Comparison of ENCODE assay signal across 9 mouse cellular contexts in genomic region chr13:34993085-34993484, GRCm38 (mm10). TPM values are rescaled to one million over a fixed set of nuclear protein-coding genes. Genes with fewer than 3 reads are reported as not detected.
DNase-seq lines count a peak whose midpoint lies in the region; ATAC-seq and TF ChIP-seq lines count a peak whose summit lies in the region.
"Had no signal": no experiment of that assay in that cellular context is flagged by ENCODE, and none has a peak within 500 bp of the region (broad histone marks: within the 10 kb centered on the region; RNA-seq: fewer than 3 reads in every experiment).

No protein-coding gene starts in this region.

- no peak for TF ChIP-seq CTCF in liver, embryonic 14.5 days (IDR thresholded peaks at IDR 0.05; ENCODE audit: low read depth)

- intact Hi-C loops in left cerebral cortex, postnatal 10 days (cut with DNase I), result no loop called here

- peak; percentile 9 for DNase-seq in embryo, embryonic 10.5 days (ENCODE audit: low spot score)
- DNase-seq in embryo, embryonic 10 days (ENCODE audit: low spot score), result no peak
- peak; percentile 8 for DNase-seq in 3134 (ENCODE audit: extremely low read depth, insufficient read length, low spot score)
- DNase-seq in forebrain, embryonic 14.5 days (ENCODE audit: low spot score), result no peak
- no peak for DNase-seq in liver, embryonic 14.5 days (ENCODE audit: low read depth in 3 of 3, low spot score in 3 of 3)
- no peak for DNase-seq in right cerebral cortex, postnatal 4 days
- DNase-seq in left cerebral cortex, postnatal 10 days (ENCODE audit: extremely low spot score in 1 of 2, low spot score in 2 of 2), result no peak
- no peak for DNase-seq in B cell, adult 2 months

- H3K4me1 ChIP-seq in forebrain, embryonic 14.5 days (ENCODE audit: control insufficient read depth, insufficient read depth, low read length), result peaks cover 9% of the 10 kb centered on the region
- H3K4me1 ChIP-seq in liver, embryonic 14.5 days (replicated peaks; ENCODE audit: control insufficient read depth in 2 of 2, insufficient read depth in 2 of 2, low read length in 1 of 2), result peaks cover 6 to 21% of the 10 kb centered on the region in 2 experiments

- no peaks in the 10 kb centered on the region for H3K27me3 ChIP-seq in forebrain, embryonic 14.5 days (replicated peaks; ENCODE audit: control insufficient read depth, insufficient read depth, low read length)
- H3K27me3 ChIP-seq in liver, embryonic 14.5 days (ENCODE audit: control insufficient read depth, insufficient read depth, low read length), result no peaks in the 10 kb centered on the region

- no peaks in the 10 kb centered on the region for H3K9me3 ChIP-seq in forebrain, embryonic 14.5 days (replicated peaks; ENCODE audit: control insufficient read depth, low read length)
- H3K9me3 ChIP-seq in liver, embryonic 14.5 days (ENCODE audit: control insufficient read depth, low read length), result no peaks in the 10 kb centered on the region

- no peak overlapping the region for H3K27ac ChIP-seq in forebrain, embryonic 14.5 days (ENCODE audit: low read depth, low read length)
- H3K27ac ChIP-seq in liver, embryonic 14.5 days, result peak overlapping the region; percentile 56

- H3K9ac ChIP-seq in forebrain, embryonic 14.5 days (ENCODE audit: low read length), result peak overlapping the region; percentile 74; the same call in 1 of the 2 replicates
- H3K9ac ChIP-seq in liver, embryonic 14.5 days (replicated peaks), result peak overlapping the region; percentile 79

- 56% methylated on average over 4 of the region's 4 CpGs for WGBS in forebrain, embryonic 14.5 days
- WGBS in liver, embryonic 14.5 days (ENCODE audit: insufficient replicate concordance), result 60% methylated on average over 4 of the region's 4 CpGs

- no peak for TF ChIP-seq EP300 in liver, embryonic 14.5 days (IDR thresholded peaks at IDR 0.05; ENCODE audit: low read depth)

- H3K4me3 ChIP-seq in forebrain, embryonic 14.5 days (ENCODE audit: low read depth, low read length), result peak overlapping the region; percentile 50
- H3K4me3 ChIP-seq in liver, embryonic 14.5 days (ENCODE audit: insufficient read depth in 1 of 2, low read depth in 2 of 2, low read length in 2 of 2), result peak overlapping the region; percentile 64 to 89

- peaks cover 15% of the 10 kb centered on the region for H3K36me3 ChIP-seq in forebrain, embryonic 14.5 days (ENCODE audit: control insufficient read depth, insufficient read depth, low read length)
- peaks cover 3% of the 10 kb centered on the region for H3K36me3 ChIP-seq in liver, embryonic 14.5 days (replicated peaks; ENCODE audit: control insufficient read depth, insufficient read depth, low read depth)

- no peak for ATAC-seq in forebrain, embryonic 14.5 days
- ATAC-seq in liver, embryonic 14.5 days (ENCODE audit: insufficient read depth), result no peak

- H3K4me2 ChIP-seq in forebrain, embryonic 14.5 days (ENCODE audit: low read length), result peak overlapping the region; percentile 66
- peak overlapping the region; percentile 72 for H3K4me2 ChIP-seq in liver, embryonic 14.5 days (ENCODE audit: low read depth)

RNA-seq across cellular contexts. Expression of gene Eci3, which starts 29.5 kb away (rescaled TPM):
- 0.19 and 0.30 TPM in 2 replicates for polyA plus RNA-seq in forebrain, embryonic 14.5 days (2014; fragmentation: Nextera tagmentation; extraction: Ambion mirVana)
- polyA plus RNA-seq in liver, embryonic 14.5 days (2012; rRNA removed), result 0.03 and 0.06 TPM in 2 replicates
- polyA plus RNA-seq in liver, embryonic 14.5 days (2014; fragmentation: Nextera tagmentation; extraction: Ambion mirVana), result 0.21 TPM in 1 of 2 replicates, not detected in the other
- total RNA-seq in left cerebral cortex, postnatal 10 days (2021), result 1 to 10 TPM in 1 of 2 experiments, under 1 TPM in 1; 0.97 to 1.0 TPM
- total RNA-seq: common myeloid progenitor, adult 5-6 weeks had no signal

RNA-seq across cellular contexts. Expression of gene Eci2, which starts 33.8 kb away (rescaled TPM):
- polyA plus RNA-seq in forebrain, embryonic 14.5 days (2014; fragmentation: Nextera tagmentation; extraction: Ambion mirVana), result 139 and 158 TPM in 2 replicates
- 19.5 and 27.8 TPM in 2 replicates for polyA plus RNA-seq in liver, embryonic 14.5 days (2012; rRNA removed)
- 48.4 and 48.6 TPM in 2 replicates for polyA plus RNA-seq in liver, embryonic 14.5 days (2014; fragmentation: Nextera tagmentation; extraction: Ambion mirVana)
- total RNA-seq in left cerebral cortex, postnatal 10 days (2021), result 10 to 100 TPM; 45.2 to 50.2 TPM

Comparison
In these comparisons a context has a peak if more than half of its experiments do, and no peak if none do; other contexts are left out.
1. DNase-seq: peak in embryo, embryonic 10.5 days (single experiment) and 3134 (single experiment); none in embryo, embryonic 10 days (single experiment), forebrain, embryonic 14.5 days (single experiment), liver, embryonic 14.5 days (0 of 3), right cerebral cortex, postnatal 4 days (single experiment), left cerebral cortex, postnatal 10 days (0 of 2) and B cell, adult 2 months (0 of 2).